Mouse (Mus musculus): ENCODE measurements at regions not wholly inside any gene's neighbourhood (a gene's known extent, or its start where the extent isn't known, plus 50 kb on each side); places are given as distances from the start of the nearest gene placed in this dataset.

DNA sequence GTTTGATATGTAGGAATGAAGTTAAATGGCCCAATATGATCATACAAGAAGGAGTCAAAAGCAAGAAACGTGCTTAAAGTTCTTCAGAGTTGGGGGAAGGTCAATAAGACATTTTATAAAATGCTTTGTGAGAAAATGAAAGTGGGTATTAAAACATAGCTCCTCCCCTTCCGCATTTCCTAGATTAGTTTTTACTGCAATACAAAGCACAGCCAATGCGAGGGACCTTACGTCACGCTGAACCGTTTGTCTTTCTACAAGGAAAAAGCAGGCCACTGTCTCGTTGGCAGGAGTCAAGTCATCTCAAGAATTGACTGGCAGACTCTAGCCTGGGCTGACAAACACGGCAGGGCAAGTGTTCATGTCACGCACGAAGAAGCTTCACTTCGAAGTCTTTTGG, 131.4 kb upstream of the Arg1 start:
- WGBS (ENCODE audit: missing documents) = 76% methylated on average over 11 of the region's 11 CpGs
- no peak overlapping the region for H3K4me3 ChIP-seq (ENCODE audit: inconsistent target)
- H3K79me2 ChIP-seq (ENCODE audit: inconsistent target) = no peaks in the 10 kb centered on the region
- H3K27ac ChIP-seq = no peak overlapping the region
- H3K36me3 ChIP-seq (ENCODE audit: inconsistent target) = no peaks in the 10 kb centered on the region

- no peak overlapping the region for H3K4me3 ChIP-seq (ENCODE audit: inconsistent target)
- 12% methylated on average over 3 of the region's 3 CpGs for WGBS (ENCODE audit: missing documents)
- no peaks in the 10 kb centered on the region for H3K36me3 ChIP-seq (ENCODE audit: inconsistent target)
- no peak overlapping the region for H3K27ac ChIP-seq
- no peaks in the 10 kb centered on the region for H3K79me2 ChIP-seq (ENCODE audit: inconsistent target)
Measured at GRCm38 (mm10) chr10:25051998-25052397, 124.7 kb upstream of the Arg1 start.

DNA sequence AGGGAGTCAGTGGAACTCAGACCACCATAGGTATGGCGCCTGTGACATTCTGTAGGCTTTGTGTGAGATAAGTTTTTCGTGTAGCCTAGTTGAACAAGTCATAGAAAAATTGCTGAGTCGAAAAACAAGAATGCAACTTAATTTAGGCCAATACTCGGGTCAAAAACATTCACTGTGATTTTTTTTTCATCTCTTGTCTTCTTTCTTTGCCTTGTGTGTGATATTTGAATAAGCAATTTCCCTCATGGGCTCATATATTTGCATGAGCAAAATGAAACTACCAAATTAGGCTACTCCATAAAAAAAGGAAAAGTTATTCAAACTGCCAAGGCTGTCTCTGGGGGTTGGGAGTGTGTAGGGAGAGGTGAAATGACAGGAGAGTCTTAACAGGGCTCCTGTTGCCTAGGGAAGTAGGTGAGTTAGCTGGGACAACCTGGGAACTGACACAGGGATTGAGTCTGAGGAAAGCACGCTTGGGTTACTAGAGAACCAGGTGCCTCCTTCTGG, 124.1 kb upstream of the Arg1 start:
- Histone ChIP-seq H3K79me2 (ENCODE audit: inconsistent target) (no peaks in the 10 kb centered on the region), H3K36me3 (ENCODE audit: inconsistent target) (no peaks in the 10 kb centered on the region), H3K4me3 (ENCODE audit: inconsistent target) (no peak overlapping the region), H3K27ac (no peak overlapping the region)
- WGBS (ENCODE audit: missing documents) = 81% methylated on average over 5 of the region's 5 CpGs

DNA sequence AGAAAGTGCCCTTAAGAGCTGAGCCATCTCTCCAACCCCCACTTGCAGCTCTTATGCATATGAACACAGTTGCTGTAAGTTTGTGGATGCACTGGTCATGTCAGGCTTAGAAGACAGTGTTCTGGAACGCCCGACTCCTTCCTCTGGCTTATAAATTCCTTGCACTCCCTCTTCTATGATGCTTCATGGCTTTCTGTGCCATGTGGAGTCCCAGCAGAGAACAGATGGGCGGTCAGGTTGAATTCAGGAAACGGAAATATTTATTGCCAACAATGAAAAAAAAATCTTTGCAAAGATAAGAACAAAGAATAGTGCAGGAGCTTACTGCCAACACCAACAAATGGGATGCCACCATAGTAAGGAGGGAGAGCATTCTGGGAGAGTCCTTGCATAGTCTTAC, 113.9 kb upstream of the Arg1 start:
- 100% methylated on average over 4 of the region's 4 CpGs for WGBS (ENCODE audit: missing documents)
- Histone ChIP-seq H3K79me2 (ENCODE audit: inconsistent target) (no peaks in the 10 kb centered on the region), H3K4me3 (ENCODE audit: inconsistent target) (no peak overlapping the region), H3K36me3 (ENCODE audit: inconsistent target) (no peaks in the 10 kb centered on the region), H3K27ac (no peak overlapping the region)

- no peak overlapping the region for H3K4me3 ChIP-seq (ENCODE audit: inconsistent target)
- H3K27ac ChIP-seq = no peak overlapping the region
- no peaks in the 10 kb centered on the region for H3K36me3 ChIP-seq (ENCODE audit: inconsistent target)
- WGBS (ENCODE audit: missing documents) = 97% methylated on average over 3 of the region's 3 CpGs
- no peaks in the 10 kb centered on the region for H3K79me2 ChIP-seq (ENCODE audit: inconsistent target)
Measured at GRCm38 (mm10) chr10:25039926-25040325, 112.6 kb upstream of the Arg1 start.

GRCm38 (mm10) chr10:25036928-25037327, 109.6 kb upstream of the Arg1 start:
- no peak overlapping the region for H3K4me3 ChIP-seq (ENCODE audit: inconsistent target)
- no peaks in the 10 kb centered on the region for H3K79me2 ChIP-seq (ENCODE audit: inconsistent target)
- H3K36me3 ChIP-seq (ENCODE audit: inconsistent target) = no peaks in the 10 kb centered on the region
- 57% methylated on average over 3 of the region's 3 CpGs for WGBS (ENCODE audit: missing documents)
- no peak overlapping the region for H3K27ac ChIP-seq

GRCm38 (mm10) chr10:25035363-25035762, 108.1 kb upstream of the Arg1 start:
- no peaks in the 10 kb centered on the region for H3K79me2 ChIP-seq (ENCODE audit: inconsistent target)
- H3K4me3 ChIP-seq (ENCODE audit: inconsistent target) = no peak overlapping the region
- 95% methylated on average over 6 of the region's 6 CpGs for WGBS (ENCODE audit: missing documents)
- no peaks in the 10 kb centered on the region for H3K36me3 ChIP-seq (ENCODE audit: inconsistent target)
- no peak overlapping the region for H3K27ac ChIP-seq

- WGBS (ENCODE audit: missing documents) = 57% methylated on average over 1 of the region's 1 CpGs
- Histone ChIP-seq H3K36me3 (ENCODE audit: inconsistent target) (no peaks in the 10 kb centered on the region), H3K4me3 (ENCODE audit: inconsistent target) (no peak overlapping the region), H3K27ac (no peak overlapping the region), H3K79me2 (ENCODE audit: inconsistent target) (no peaks in the 10 kb centered on the region)
Measured at GRCm38 (mm10) chr10:25032625-25033024, 105.3 kb upstream of the Arg1 start.

DNA sequence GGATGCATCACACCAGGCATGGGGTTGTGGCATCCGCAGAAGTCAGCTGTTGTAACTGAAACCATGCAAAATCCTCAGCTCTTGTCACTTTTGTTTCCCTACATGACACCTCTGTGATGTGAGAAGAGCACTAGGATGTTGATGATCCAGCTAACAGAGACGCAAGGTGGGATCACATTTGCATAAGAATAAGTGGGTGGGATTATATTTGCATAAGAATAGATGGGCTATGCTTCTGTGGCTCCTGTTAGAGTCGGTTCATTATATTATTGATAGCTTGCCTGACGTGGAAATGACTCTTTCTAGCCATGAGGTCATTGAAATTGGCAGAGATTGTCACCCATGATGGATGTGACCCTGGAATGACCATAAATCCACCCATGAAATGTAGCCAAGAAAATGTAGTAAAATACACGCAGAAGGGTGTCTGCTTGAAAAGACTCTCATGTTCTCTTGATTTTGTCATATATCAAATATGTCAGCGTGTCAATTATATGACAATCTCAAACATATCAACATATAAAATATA, 102.2 kb upstream of the Arg1 start:
- no peaks in the 10 kb centered on the region for H3K36me3 ChIP-seq (ENCODE audit: inconsistent target)
- no peaks in the 10 kb centered on the region for H3K79me2 ChIP-seq (ENCODE audit: inconsistent target)
- WGBS (ENCODE audit: missing documents) = 95% methylated on average over 6 of the region's 6 CpGs
- H3K4me3 ChIP-seq (ENCODE audit: inconsistent target) = no peak overlapping the region
- H3K27ac ChIP-seq = no peak overlapping the region

DNA sequence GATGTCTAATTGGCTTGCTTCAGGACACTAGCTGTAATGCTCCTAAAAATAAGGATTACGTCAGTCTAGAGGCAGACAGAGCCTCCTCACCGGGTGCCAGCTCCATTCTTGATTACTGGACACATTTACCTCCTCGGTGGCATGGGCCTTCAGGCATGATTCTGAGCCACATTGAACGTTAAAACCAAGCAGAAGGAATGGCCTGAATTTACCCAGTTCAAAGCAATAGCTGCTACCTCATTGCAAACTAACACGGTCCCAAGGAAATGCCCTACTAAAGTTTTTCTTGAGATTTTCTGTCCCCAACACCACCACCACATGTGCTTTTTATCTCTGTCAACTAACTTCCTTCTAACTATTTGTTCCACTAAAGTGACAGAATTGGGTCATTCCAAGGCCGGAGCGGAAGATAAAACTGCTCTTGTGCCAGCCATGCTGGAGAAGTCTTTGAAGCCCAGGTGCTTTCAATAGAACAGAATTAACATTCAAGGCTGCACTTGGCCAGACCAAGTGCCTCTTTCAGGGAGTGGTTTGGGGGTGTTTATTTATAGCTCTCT, 96.4 kb upstream of the Arg1 start:
- no peaks in the 10 kb centered on the region for H3K79me2 ChIP-seq (ENCODE audit: inconsistent target)
- no peak overlapping the region for H3K4me3 ChIP-seq (ENCODE audit: inconsistent target)
- H3K27ac ChIP-seq = no peak overlapping the region
- no peaks in the 10 kb centered on the region for H3K36me3 ChIP-seq (ENCODE audit: inconsistent target)
- 67% methylated on average over 7 of the region's 7 CpGs for WGBS (ENCODE audit: missing documents)

DNA sequence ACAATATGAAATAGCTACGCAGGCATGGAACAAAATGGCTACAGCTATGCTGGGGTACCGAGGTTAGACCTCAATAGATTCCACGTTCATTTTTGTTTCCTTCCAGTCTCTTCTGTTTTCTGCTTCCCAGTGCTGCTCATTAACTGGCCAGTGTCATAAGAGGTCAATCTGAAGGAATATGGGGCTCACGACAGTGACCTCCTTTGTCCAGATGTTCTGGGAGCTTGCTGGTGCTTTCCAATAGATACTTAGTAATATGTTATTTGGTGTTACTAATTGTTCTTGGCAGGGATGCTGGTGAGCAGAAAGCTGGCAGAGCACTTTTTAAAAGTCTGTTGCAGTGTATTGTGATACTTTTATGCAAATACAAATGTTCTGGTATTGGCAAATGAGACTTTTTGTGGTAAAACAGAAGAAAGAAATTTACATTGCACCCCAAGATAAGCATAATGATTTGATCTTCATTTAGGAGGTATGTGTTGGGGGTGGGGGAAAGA, 95.8 kb upstream of the Arg1 start:
- Histone ChIP-seq H3K79me2 (ENCODE audit: inconsistent target) (no peaks in the 10 kb centered on the region), H3K36me3 (ENCODE audit: inconsistent target) (no peaks in the 10 kb centered on the region), H3K4me3 (ENCODE audit: inconsistent target) (no peak overlapping the region), H3K27ac (no peak overlapping the region)
- 98% methylated on average over 4 of the region's 4 CpGs for WGBS (ENCODE audit: missing documents)

- 97% methylated on average over 2 of the region's 2 CpGs for WGBS (ENCODE audit: missing documents)
- H3K36me3 ChIP-seq (ENCODE audit: inconsistent target) = no peaks in the 10 kb centered on the region
- no peak overlapping the region for H3K4me3 ChIP-seq (ENCODE audit: inconsistent target)
- no peak overlapping the region for H3K27ac ChIP-seq
- no peaks in the 10 kb centered on the region for H3K79me2 ChIP-seq (ENCODE audit: inconsistent target)
Measured at GRCm38 (mm10) chr10:25018946-25019345, 91.7 kb upstream of the Arg1 start.

DNA sequence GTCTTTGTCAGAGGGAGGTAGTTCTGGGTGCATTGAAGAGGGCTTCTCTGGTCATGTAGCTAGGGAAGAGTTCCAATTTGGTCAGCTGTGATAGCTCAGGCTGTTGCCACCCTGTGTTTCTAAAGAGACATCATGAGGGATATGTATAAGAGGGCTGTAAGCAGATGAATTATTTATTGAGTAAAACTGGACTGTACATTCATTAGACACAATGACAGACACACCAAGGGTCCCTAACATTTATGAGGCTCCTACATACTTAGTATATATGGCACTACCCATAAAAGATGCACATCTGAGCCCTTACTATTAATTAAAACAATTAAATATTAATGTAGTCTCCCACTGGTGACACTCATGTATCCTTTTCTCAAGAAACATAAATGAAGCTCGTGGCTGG, 90.6 kb upstream of the Arg1 start:
- WGBS (ENCODE audit: missing documents) = 100% methylated on average over 1 of the region's 1 CpGs
- Histone ChIP-seq H3K4me3 (ENCODE audit: inconsistent target) (no peak overlapping the region), H3K79me2 (ENCODE audit: inconsistent target) (no peaks in the 10 kb centered on the region), H3K36me3 (ENCODE audit: inconsistent target) (no peaks in the 10 kb centered on the region), H3K27ac (no peak overlapping the region)

DNA sequence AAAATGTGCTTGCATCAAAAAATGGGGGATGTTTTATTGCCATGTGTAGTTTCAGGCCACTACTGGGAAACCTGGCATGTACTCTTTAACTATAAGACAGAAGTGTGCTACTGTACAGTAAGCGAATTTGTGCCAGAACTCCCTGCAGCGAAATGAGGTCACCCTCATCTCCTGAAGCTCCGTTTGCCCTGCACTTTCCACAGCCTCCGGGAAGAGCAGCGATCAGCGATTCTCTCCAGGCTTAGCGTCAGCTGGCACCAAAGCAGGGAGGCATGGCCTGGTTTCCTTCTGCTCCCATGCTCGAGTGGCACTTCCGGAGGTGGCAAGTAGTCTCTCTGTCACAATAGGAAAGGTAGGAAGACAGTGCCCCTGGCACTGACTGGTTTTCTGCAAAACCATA, 88.8 kb upstream of the Arg1 start:
- WGBS (ENCODE audit: missing documents) = 93% methylated on average over 9 of the region's 9 CpGs
- Histone ChIP-seq H3K79me2 (ENCODE audit: inconsistent target) (no peaks in the 10 kb centered on the region), H3K4me3 (ENCODE audit: inconsistent target) (no peak overlapping the region), H3K36me3 (ENCODE audit: inconsistent target) (no peaks in the 10 kb centered on the region), H3K27ac (no peak overlapping the region)

DNA sequence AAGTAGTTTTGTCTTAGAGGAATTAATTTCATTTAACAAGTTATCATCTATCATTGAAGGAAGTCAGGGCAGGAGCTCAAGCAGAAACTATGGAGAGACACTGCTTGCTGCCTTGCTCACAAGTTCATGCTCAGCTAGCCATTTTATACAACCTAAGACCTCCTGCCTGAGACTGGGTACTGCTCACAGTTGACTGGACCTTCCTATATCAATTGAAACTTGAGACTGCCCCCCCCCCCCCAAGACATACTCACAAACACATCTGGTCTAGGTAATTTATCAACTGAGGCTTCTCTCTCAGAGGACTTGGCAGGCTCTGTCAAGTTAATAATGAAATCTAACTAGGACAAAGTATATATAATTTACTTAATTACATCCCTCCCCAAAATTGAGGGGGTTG, 84.8 kb upstream of the Arg1 start:
- no peaks in the 10 kb centered on the region for H3K36me3 ChIP-seq (ENCODE audit: inconsistent target)
- H3K79me2 ChIP-seq (ENCODE audit: inconsistent target) = no peaks in the 10 kb centered on the region
- no peak overlapping the region for H3K4me3 ChIP-seq (ENCODE audit: inconsistent target)
- no peak overlapping the region for H3K27ac ChIP-seq

- H3K27ac ChIP-seq = no peak overlapping the region
- H3K4me3 ChIP-seq (ENCODE audit: inconsistent target) = no peak overlapping the region
- no peaks in the 10 kb centered on the region for H3K36me3 ChIP-seq (ENCODE audit: inconsistent target)
- no peaks in the 10 kb centered on the region for H3K79me2 ChIP-seq (ENCODE audit: inconsistent target)
- 91% methylated on average over 8 of the region's 8 CpGs for WGBS (ENCODE audit: missing documents)
Measured at GRCm38 (mm10) chr10:25001299-25001698, 74.0 kb upstream of the Arg1 start.
